In genomic region chr11:50178532-50179488, GRCm38 (mm10) we compare ENCODE assay signal across 22 mouse cellular contexts. TPM values are rescaled to one million over a fixed set of nuclear protein-coding genes. Genes with fewer than 3 reads are reported as not detected.
A peak's percentile ranks its signal among the peaks of the same experiment; 100 is the strongest.
DNase-seq lines count a peak whose midpoint lies in the region; ATAC-seq and TF ChIP-seq lines count a peak whose summit lies in the region.
"Had no signal": no experiment of that assay in that cellular context is flagged by ENCODE, and none has a peak within 500 bp of the region (broad histone marks: within the 10 kb centered on the region; RNA-seq: fewer than 3 reads in every experiment).

No protein-coding gene starts in this region.

- no peak for TF ChIP-seq CTCF in kidney, adult 2 months (conservative IDR thresholded peaks at IDR 0.05; ENCODE audit: insufficient read depth, insufficient read length, low read depth, low read length)

- peaks cover 38% of the 10 kb centered on the region for H3K4me1 ChIP-seq in kidney, adult 2 months (ENCODE audit: control insufficient read depth, insufficient read depth, low read length)
- peaks cover 45% of the 10 kb centered on the region for H3K4me1 ChIP-seq in liver, embryonic 12.5 days
- H3K4me1 ChIP-seq in liver, embryonic 11.5 days (replicated peaks; ENCODE audit: control insufficient read depth, insufficient read depth, low read length) = peaks cover 25% of the 10 kb centered on the region

- peak overlapping the region; percentile 74 for H3K27ac ChIP-seq in kidney, adult 2 months (ENCODE audit: insufficient read depth, low read depth, low read length)
- H3K27ac ChIP-seq in liver, embryonic 12.5 days = no peak overlapping the region
- no peak overlapping the region for H3K27ac ChIP-seq in liver, embryonic 11.5 days (ENCODE audit: low read depth, low read length)
- H3K27ac ChIP-seq in macrophage = peak overlapping the region; percentile 1; the same call in 1 of the 2 replicates
- H3K27ac ChIP-seq: forebrain, embryonic 15.5 days; left cerebral cortex, adult 2 months; liver, embryonic 14.5 days; midbrain, embryonic 12.5 days; neural tube, embryonic 13.5 days had no signal

- H3K79me2 ChIP-seq in macrophage (ENCODE audit: inconsistent target) = no peaks in the 10 kb centered on the region

- no peaks in the 10 kb centered on the region for H3K27me3 ChIP-seq in kidney, adult 2 months (replicated peaks; ENCODE audit: control insufficient read depth, insufficient read depth, low read length)
- no peaks in the 10 kb centered on the region for H3K27me3 ChIP-seq in liver, embryonic 12.5 days (replicated peaks)
- no peaks in the 10 kb centered on the region for H3K27me3 ChIP-seq in liver, embryonic 11.5 days (replicated peaks; ENCODE audit: control insufficient read depth, insufficient read depth, low read length)
- H3K27me3 ChIP-seq: forebrain, embryonic 15.5 days; midbrain, embryonic 12.5 days; neural tube, embryonic 13.5 days; Patski had no signal

- H3K36me3 ChIP-seq in kidney, adult 2 months (ENCODE audit: control insufficient read depth, insufficient read depth, low read length) = no peaks in the 10 kb centered on the region
- H3K36me3 ChIP-seq in liver, embryonic 12.5 days = peaks cover 27% of the 10 kb centered on the region; the same call in 1 of the 2 replicates
- peaks cover 3% of the 10 kb centered on the region; the same call in 1 of the 2 replicates for H3K36me3 ChIP-seq in liver, embryonic 11.5 days (ENCODE audit: control insufficient read depth, insufficient read depth, low read length)
- no peaks in the 10 kb centered on the region for H3K36me3 ChIP-seq in macrophage (ENCODE audit: inconsistent target)

- H3K9me3 ChIP-seq in liver, embryonic 12.5 days (replicated peaks) = no peaks in the 10 kb centered on the region
- no peaks in the 10 kb centered on the region for H3K9me3 ChIP-seq in liver, embryonic 11.5 days (ENCODE audit: control insufficient read depth, low read length)
- H3K9me3 ChIP-seq: forebrain, embryonic 15.5 days; midbrain, embryonic 12.5 days; neural tube, embryonic 13.5 days had no signal

- no peak overlapping the region for H3K4me3 ChIP-seq in kidney, adult 2 months (ENCODE audit: insufficient read depth, low read depth, low read length)
- H3K4me3 ChIP-seq in liver, embryonic 12.5 days = no peak overlapping the region
- no peak overlapping the region for H3K4me3 ChIP-seq in liver, embryonic 11.5 days (ENCODE audit: low read depth, low read length)
- no peak overlapping the region for H3K4me3 ChIP-seq in macrophage (ENCODE audit: inconsistent target)
- H3K4me3 ChIP-seq: forebrain, embryonic 15.5 days; left cerebral cortex, adult 2 months; midbrain, embryonic 12.5 days; neural tube, embryonic 13.5 days had no signal

- no peak for TF ChIP-seq POLR2A in kidney, adult 2 months (IDR thresholded peaks at IDR 0.05; ENCODE audit: low read depth, low read length)

- 0 out of 2 replicates have a peak overlapping the region, but pooled peaks have one; percentile 10 for H3K9ac ChIP-seq in liver, embryonic 12.5 days
- H3K9ac ChIP-seq in liver, embryonic 11.5 days (ENCODE audit: low read depth, low read length) = no peak overlapping the region
- H3K9ac ChIP-seq: forebrain, embryonic 15.5 days; liver, embryonic 14.5 days; midbrain, embryonic 12.5 days; neural tube, embryonic 13.5 days had no signal

- no peak for ATAC-seq in liver, embryonic 12.5 days
- ATAC-seq in liver, embryonic 11.5 days (replicated peaks; ENCODE audit: low FRiP score) = no peak
- ATAC-seq: forebrain, embryonic 15.5 days; Patski had no signal

- H3K4me2 ChIP-seq in liver, embryonic 12.5 days = no peak overlapping the region
- no peak overlapping the region for H3K4me2 ChIP-seq in liver, embryonic 11.5 days
- H3K4me2 ChIP-seq: forebrain, embryonic 15.5 days; midbrain, embryonic 12.5 days; neural tube, embryonic 13.5 days had no signal

- peak; percentile 8 for DNase-seq in embryo, embryonic 10.5 days (ENCODE audit: low spot score)
- no peak for DNase-seq in embryo, embryonic 10 days (ENCODE audit: low spot score)
- DNase-seq in kidney, adult 2 months = peak; percentile 62
- DNase-seq in kidney, adult 8-10 months = no peak
- DNase-seq in liver, embryonic 11.5 days (ENCODE audit: low spot score) = no peak
- DNase-seq in spleen, postnatal 4 days (ENCODE audit: low spot score in 2 of 2) = no peak
- DNase-seq: adrenal gland, postnatal 10 days; cerebellum, postnatal 10 days; embryo, embryonic 11 days; gastrocnemius, postnatal 36 days; kidney, postnatal 25 days; layer of hippocampus, adult 9-11 months; left cerebral cortex, postnatal 4 days; thymus, postnatal 25 days had no signal

- 55% methylated on average over 5 of the region's 5 CpGs for WGBS in kidney, adult 2 months
- 64% methylated on average over 5 of the region's 5 CpGs for WGBS in liver, embryonic 12.5 days (ENCODE audit: insufficient replicate concordance)
- WGBS in liver, embryonic 11.5 days = 72% methylated on average over 5 of the region's 5 CpGs
- WGBS in macrophage (ENCODE audit: missing documents) = 77% methylated on average over 5 of the region's 5 CpGs

RNA-seq across cellular contexts. Expression of gene Mrnip, which starts 4.6 kb away (rescaled TPM):
- polyA plus RNA-seq in kidney, adult 2 months (2012; rRNA removed) = 21.0 and 21.1 TPM in 2 replicates
- 8.6 and 8.7 TPM in 2 replicates for polyA plus RNA-seq in liver, embryonic 12.5 days (2016; fragmentation: Nextera tagmentation; extraction: Ambion mirVana)
- 13.9 and 18.7 TPM in 2 replicates for polyA plus RNA-seq in liver, embryonic 11.5 days (2014; fragmentation: Nextera tagmentation; extraction: Ambion mirVana)
- total RNA-seq in macrophage (2018; cell fraction: chromatin; rRNA removed) = 1 to 10 TPM in 19 of 26 experiments, under 1 TPM in 2, not detected in 5; 0.81 to 8.4 (median 4.1) TPM
- total RNA-seq in macrophage (2018; cell fraction: cytosol; rRNA removed) = 1 to 10 TPM in 23 of 26 experiments, under 1 TPM in 3; 0.38 to 3.5 (median 2.1) TPM
- 1 to 10 TPM in 20 of 26 experiments, under 1 TPM in 3, not detected in 3; 0.40 to 6.3 (median 1.7) TPM for total RNA-seq in macrophage (2018; cell fraction: nucleus; rRNA removed)
- polyA plus RNA-seq in macrophage (2018) = 2.3 to 4.9 TPM (median 2.4 TPM) in 3 replicates

RNA-seq across cellular contexts. Expression of gene Sqstm1, which starts 31.8 kb away (rescaled TPM):
- polyA plus RNA-seq in kidney, adult 2 months (2012; rRNA removed) = 337 and 344 TPM in 2 replicates
- polyA plus RNA-seq in liver, embryonic 12.5 days (2016; fragmentation: Nextera tagmentation; extraction: Ambion mirVana) = 143 and 152 TPM in 2 replicates
- polyA plus RNA-seq in liver, embryonic 11.5 days (2014; fragmentation: Nextera tagmentation; extraction: Ambion mirVana) = 176 and 177 TPM in 2 replicates
- 1,000 to 10,000 TPM in 16 of 26 experiments, 100 to 1,000 TPM in 10; 388 to 4,292 (median 1,510) TPM for total RNA-seq in macrophage (2018; cell fraction: chromatin; rRNA removed)
- 1,000 to 10,000 TPM in 13 of 26 experiments, 100 to 1,000 TPM in 13; 523 to 2,418 (median 986) TPM for total RNA-seq in macrophage (2018; cell fraction: cytosol; rRNA removed)
- total RNA-seq in macrophage (2018; cell fraction: nucleus; rRNA removed) = 1,000 to 10,000 TPM in 17 of 26 experiments, 100 to 1,000 TPM in 9; 377 to 2,781 (median 1,417) TPM
- polyA plus RNA-seq in macrophage (2018) = 491 to 809 TPM (median 572 TPM) in 3 replicates

RNA-seq across cellular contexts. Expression of gene Mgat4b, which starts 31.9 kb away (rescaled TPM):
- polyA plus RNA-seq in kidney, adult 2 months (2012; rRNA removed) = 85.4 and 105 TPM in 2 replicates
- 29.1 and 30.7 TPM in 2 replicates for polyA plus RNA-seq in liver, embryonic 12.5 days (2016; fragmentation: Nextera tagmentation; extraction: Ambion mirVana)
- 22.3 and 25.4 TPM in 2 replicates for polyA plus RNA-seq in liver, embryonic 11.5 days (2014; fragmentation: Nextera tagmentation; extraction: Ambion mirVana)
- 100 to 1,000 TPM in 8 of 26 experiments, 10 to 100 TPM in 18; 41.6 to 398 (median 88.9) TPM for total RNA-seq in macrophage (2018; cell fraction: chromatin; rRNA removed)
- 10 to 100 TPM; 50.5 to 85.9 (median 70.2) TPM for total RNA-seq in macrophage (2018; cell fraction: cytosol; rRNA removed)
- total RNA-seq in macrophage (2018; cell fraction: nucleus; rRNA removed) = 100 to 1,000 TPM in 8 of 26 experiments, 10 to 100 TPM in 18; 57.5 to 143 (median 87.9) TPM
- 34.3 to 55.7 TPM (median 49.2 TPM) in 3 replicates for polyA plus RNA-seq in macrophage (2018)

RNA-seq across cellular contexts. Expression of gene Tbc1d9b, which starts 47.6 kb away (rescaled TPM):
- 52.2 and 60.9 TPM in 2 replicates for polyA plus RNA-seq in kidney, adult 2 months (2012; rRNA removed)
- 20.2 and 20.3 TPM in 2 replicates for polyA plus RNA-seq in liver, embryonic 12.5 days (2016; fragmentation: Nextera tagmentation; extraction: Ambion mirVana)
- 30.1 and 34.0 TPM in 2 replicates for polyA plus RNA-seq in liver, embryonic 11.5 days (2014; fragmentation: Nextera tagmentation; extraction: Ambion mirVana)
- total RNA-seq in macrophage (2018; cell fraction: chromatin; rRNA removed) = 100 to 1,000 TPM in 25 of 26 experiments, 10 to 100 TPM in 1; 83.8 to 354 (median 145) TPM
- total RNA-seq in macrophage (2018; cell fraction: cytosol; rRNA removed) = 10 to 100 TPM; 46.4 to 82.4 (median 64.2) TPM
- total RNA-seq in macrophage (2018; cell fraction: nucleus; rRNA removed) = 100 to 1,000 TPM in 17 of 26 experiments, 10 to 100 TPM in 9; 81.7 to 154 (median 106) TPM
- 44.0 to 64.7 TPM (median 64.2 TPM) in 3 replicates for polyA plus RNA-seq in macrophage (2018)

RNA-seq across cellular contexts. Expression of gene Ltc4s, which starts 59.6 kb away (rescaled TPM):
- 33.8 and 46.3 TPM in 2 replicates for polyA plus RNA-seq in kidney, adult 2 months (2012; rRNA removed)
- polyA plus RNA-seq in liver, embryonic 12.5 days (2016; fragmentation: Nextera tagmentation; extraction: Ambion mirVana) = 0.87 and 1.0 TPM in 2 replicates
- polyA plus RNA-seq in liver, embryonic 11.5 days (2014; fragmentation: Nextera tagmentation; extraction: Ambion mirVana) = 0.82 and 2.6 TPM in 2 replicates
- 1 to 10 TPM in 16 of 26 experiments, not detected in 10; 1.1 to 9.0 (median 4.6) TPM for total RNA-seq in macrophage (2018; cell fraction: chromatin; rRNA removed)
- total RNA-seq in macrophage (2018; cell fraction: cytosol; rRNA removed) = 10 to 100 TPM in 12 of 26 experiments, 1 to 10 TPM in 13, under 1 TPM in 1; 0.96 to 18.9 (median 6.4) TPM
- 10 to 100 TPM in 10 of 26 experiments, 1 to 10 TPM in 12, not detected in 4; 1.2 to 17.6 (median 8.1) TPM for total RNA-seq in macrophage (2018; cell fraction: nucleus; rRNA removed)
- 6.5 to 23.2 TPM (median 6.5 TPM) in 3 replicates for polyA plus RNA-seq in macrophage (2018)
- polyA plus RNA-seq: Patski had no signal

Comparison
In these comparisons a context has a peak if more than half of its experiments do, and no peak if none do; other contexts are left out.
1. DNase-seq: peak in embryo, embryonic 10.5 days (single experiment) and kidney, adult 2 months (single experiment); none in embryo, embryonic 10 days (single experiment), kidney, adult 8-10 months (0 of 2), liver, embryonic 11.5 days (single experiment) and spleen, postnatal 4 days (0 of 2).
2. H3K27ac ChIP-seq: peak in kidney, adult 2 months (single experiment) and macrophage (single experiment); none in liver, embryonic 12.5 days (single experiment) and liver, embryonic 11.5 days (single experiment).